Mouse (Mus musculus) neural tube, embryonic 10.5 days (tissue): ENCODE measurements around the gene Wnt4.

ENCODE experiments used
- DNase-seq: peaks from one replicate; pipeline ENCODE4 v3.0.0-alpha.2; 2017; ENCODE audit warnings: low spot score; ENCODE audit errors: extremely low spot score

Gene Wnt4

DNA sequence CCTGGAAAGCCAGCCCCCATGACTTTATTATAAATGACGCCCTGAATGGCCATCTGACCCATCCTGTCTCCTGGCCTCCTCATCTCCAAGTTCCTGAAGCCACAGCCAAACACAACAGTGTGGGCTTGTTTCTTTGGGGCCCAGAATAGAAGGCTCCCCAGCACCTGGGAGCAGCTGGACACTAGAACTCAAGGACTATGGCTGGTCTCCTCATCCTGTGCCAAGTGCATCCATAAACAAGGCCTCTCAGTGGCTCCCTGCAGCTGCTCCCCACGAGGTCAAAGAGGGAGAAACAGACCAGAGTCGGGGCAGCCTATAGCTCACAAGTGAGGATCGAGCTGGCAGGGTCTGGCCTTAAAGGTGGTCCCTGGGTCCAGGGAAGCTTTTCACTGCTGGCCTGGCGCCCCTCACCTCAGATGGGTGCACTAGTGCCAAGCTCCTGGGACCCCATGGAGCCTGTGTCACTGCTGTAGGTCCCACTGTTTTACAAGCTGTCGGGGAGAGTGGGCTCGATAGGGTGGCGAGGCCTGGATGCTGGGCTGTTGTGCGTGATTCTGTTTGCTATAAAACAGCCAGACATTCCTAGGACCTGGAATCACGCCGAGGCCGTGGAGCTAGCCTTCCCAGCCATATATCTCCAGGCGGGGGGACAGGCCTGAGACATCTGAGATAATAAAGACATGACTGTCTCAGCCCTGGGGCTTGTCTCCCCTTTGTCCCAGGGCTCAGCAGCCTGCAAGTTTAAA is 28.7 kb downstream of the Wnt4 start:
- DNase-seq, result no peak

DNA sequence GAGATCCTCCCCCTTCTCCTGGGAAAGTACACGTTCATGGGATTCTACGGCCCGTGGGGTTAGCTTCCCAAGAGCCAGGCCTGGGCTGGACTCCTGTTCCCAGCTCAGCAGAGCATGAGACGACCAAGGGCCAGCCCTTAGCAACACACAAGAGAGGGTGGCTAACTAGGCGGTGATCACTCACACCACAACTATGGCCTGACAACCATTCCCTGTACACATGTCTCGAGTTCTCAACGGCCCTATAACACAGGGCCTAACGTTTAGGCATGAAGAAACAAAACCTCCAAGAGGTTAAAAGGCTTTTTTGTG is 29.2 kb downstream of the Wnt4 start:
- no peak for DNase-seq

DNA sequence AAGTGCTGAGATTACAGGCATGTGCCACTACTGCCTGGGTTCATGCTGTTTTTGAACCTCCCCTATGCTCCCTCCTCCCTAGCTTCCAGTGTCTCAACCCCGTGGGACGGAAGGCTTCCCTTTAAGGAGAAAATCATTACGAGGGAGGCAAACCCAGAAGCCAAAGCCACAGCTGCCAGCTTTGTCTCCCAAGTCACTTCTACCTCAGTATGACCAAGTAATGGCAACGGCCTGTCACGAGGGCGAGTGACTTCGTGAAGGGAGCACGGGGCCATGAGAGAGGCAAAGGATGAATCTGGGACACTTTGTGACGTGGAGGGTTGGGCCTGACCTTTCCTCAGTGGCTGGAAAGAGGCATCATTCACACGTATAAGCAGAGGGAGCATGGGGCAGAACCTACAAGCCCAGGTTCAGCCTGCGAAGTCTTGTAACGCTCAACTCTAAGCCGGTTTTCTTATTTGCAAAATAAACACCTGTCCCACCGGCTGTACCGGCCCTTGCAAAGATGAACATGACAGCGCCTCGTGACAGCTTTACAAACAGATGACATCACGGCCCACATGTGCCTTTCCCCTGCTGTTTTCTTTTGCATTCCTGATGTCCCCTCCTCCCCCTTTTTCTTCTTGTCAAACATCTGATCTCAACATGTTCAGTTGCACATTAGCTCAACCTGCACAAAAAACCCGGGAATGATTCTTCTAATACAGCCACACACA is 29.9 kb downstream of the Wnt4 start:
- DNase-seq, result no peak

DNA sequence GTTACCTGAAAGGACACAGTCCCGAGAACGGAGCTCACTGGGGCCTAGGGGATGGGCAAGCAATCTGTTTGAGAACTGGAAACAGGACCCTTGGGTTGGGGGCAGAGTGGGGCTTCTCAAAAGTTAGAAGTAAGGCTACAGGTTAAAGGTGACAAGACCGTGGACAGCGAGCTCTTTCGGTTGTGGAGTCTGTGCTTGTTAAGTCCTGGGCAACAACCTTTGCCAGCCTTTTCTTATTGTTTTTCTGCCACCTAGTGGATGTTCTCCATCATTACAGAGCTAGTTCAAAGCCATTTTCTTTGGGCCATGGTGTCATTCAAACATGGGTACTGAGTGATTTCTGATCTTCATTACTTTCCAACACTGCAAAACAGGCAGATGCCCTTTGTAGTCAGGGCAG is 31.1 kb downstream of the Wnt4 start:
- DNase-seq, result no peak

DNA sequence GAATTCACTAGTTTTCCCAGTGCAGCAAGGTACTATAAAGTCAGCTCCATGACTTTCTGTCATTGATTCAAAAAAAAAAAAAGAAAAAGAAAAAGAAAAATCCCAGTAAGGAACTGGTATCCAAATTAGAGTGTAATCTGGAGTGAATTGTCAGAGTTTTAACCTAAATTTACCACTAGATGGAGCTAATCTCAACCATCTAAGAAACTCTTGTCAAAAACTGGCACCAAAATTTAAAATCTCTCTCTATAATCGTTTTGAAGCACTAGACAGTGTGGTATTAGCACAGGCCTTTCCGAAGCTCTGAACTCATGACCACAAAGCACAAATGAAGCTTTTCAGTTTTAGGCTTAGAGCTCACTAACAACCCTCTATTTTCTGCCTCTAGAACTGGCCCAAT is 36.2 kb downstream of the Wnt4 start:
- DNase-seq, result no peak

DNA sequence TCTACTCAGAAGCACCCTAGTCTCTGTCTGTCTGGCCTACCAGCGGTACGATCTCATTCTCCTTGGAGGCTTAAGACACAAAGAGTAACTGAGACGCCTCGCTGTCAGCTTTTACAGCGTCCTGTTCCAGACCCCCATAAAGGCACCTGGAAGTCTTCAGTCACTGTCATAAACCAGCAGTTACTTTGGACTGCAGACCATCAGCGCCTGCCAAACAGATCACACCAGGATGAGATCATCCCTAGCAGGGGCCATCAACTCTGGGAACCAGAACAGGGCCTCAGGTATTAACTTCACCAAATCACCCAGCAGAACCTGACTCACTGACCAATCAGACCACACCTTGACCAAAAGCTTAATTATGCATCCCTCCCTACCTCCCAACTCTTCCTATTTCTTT is 37.3 kb downstream of the Wnt4 start:
- DNase-seq, result no peak

DNA sequence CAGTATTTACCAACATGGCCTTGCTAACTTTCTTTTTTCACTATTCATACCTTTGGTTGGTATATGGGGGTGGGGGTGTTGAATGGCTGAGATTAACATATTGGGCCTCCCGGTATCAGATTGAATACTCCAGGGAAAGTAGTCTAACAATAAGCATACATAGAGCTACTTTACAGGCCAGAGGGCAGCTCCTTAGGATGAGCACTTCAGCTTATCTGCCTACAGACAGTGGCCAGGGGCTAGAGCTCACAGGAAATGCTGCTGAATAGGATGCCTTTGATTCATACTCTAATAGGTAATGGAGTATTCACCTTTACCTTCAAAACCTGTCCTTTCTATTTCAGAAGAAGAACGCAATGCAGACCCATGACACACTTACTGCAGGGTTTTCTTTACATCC is 37.8 kb downstream of the Wnt4 start:
- no peak for DNase-seq

DNA sequence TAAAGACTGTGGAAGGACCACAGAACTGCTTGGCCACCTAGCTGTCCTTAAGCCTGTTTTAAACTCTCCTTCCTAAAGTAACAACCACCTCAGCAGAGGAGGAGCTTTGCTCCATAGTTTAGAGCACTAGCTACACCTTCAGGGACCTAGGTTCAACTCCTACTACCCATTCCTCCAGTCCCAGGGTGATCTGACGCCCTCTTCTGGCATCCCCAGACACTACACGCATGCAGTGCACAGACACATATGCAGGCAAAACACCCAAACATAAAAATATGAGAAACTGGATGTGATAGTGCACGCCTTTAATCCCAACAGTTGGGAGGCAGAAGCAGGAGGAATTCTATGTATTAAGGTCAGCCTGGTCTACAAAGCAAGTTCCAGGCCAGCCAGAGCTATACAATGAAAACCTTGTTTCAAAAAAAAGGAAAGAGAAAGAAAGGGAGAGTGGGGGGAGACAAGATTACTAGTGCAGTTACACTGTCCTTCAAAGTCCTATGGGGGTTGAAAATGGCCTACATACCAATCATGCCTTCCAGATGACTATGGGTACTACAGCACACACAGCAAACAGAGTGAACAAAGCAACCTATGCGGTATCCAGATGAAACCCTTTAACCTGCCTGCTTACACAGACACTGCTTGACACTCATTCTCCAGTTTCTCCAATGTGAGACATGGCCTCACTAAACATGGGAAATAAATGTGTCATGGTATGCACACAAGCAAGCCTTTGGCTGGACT is 38.9 kb downstream of the Wnt4 start:
- no peak for DNase-seq

DNA sequence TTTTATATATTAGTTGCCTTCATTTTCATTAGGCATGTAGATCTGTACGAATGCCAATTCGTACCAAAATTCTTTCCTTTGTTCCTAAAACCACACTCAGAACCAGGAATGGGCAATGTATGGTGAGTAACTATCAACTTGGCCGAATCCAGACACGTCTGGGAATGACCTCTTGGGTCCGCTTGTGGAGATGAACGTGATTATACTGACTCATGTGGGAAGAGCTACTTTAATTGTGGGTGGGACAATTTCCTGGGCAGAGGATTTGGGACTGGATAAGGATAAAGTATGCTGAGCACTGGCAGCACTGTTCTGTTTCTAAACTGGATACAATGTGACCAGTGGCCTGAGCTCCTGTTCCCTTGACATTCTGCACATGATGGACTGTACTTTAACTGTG is 47.6 kb downstream of the Wnt4 start:
- DNase-seq, result no peak

DNA sequence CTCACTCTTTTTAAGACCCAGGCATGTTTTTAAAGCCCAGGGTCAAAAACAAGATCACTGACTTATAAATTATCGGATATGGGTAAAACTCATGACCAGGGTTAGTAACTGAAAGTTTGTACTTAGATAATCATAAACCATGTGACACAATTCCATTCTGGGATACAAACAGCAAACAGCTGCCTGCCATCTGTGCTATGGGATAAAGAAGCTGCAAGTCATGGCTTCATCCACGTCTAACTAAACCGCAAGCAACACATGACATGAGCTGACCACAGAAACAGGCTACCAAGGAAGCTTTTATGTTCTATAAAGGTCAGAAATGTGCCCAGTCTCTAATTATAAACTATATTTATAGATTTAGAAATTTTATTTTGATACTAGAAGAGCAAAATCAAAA is 49.2 kb downstream of the Wnt4 start:
- no peak for DNase-seq

DNA sequence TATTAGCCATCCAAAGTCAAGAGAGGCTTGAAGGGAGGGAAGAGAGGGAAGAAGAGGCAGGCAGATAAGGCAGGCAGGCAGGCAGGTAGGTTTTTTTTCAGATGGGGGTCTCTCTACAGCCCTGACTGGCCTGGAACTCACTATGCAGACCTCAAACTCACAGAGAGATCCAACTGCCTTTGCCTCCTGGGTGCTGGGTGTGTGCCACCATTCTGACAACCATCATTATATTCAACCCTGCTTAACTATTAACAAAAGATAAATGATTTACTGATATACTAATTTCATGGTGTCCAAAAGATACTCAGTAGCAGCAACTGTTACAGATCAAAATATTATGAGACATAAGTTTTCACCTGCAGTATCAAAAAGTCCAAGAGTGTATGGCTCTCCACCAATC is 54.8 kb downstream of the Wnt4 start:
- no peak for DNase-seq

DNA sequence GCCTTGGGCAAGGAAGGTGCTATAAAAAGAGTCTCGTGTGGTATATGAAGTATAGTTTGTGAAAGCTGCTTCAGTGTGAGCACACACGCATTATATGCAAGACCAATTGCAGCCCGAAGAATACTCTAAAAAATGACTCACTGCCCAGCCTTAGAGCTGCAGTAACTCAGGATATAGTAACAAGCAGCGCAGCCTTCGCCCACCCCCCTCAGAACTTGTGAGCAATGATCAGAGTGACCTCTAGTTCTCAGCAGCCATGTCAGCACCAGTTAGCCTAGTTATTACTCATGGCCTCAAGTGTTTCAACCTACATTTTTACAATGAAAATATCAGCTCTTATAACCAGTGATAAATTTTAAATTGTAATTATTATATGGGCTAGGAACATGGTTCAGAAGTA is 59.2 kb downstream of the Wnt4 start:
- no peak for DNase-seq

DNA sequence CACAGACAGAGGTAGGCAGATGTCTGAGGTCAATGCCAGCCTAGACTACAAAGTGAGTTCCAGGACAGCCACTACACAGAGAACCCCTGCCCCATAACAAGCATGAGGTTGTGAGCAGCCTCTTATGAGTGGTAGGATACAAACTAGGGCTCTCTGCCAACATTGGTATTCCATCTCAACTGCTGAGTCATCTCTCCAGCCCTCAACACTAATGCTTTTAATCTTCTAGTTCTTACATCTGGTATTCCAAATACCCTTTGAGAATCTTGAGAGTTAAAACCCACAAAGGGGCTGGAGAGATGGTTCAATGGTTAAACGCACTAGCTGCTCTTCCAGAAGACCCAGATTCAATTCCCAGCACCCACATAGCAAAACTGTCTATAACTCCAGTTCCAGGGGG is 62.1 kb downstream of the Wnt4 start:
- no peak for DNase-seq

DNA sequence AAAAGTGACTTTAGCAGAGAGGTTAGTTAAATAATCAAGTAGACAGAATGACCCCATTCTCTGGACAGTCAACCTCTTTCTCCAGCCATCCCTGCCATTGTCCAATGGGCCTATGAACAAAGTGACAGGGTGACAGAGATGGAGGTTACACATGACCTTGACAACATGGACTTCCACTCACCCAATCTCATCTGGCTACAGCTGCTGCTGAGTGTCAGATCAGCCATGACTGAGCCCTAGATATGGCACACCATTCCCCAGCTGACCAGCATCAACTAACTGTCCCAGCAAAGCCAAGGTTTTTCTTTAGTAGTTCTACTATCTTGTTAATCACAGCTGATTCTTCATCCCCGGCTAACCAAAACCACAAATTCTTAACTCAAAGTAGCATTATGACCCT is 65.5 kb downstream of the Wnt4 start:
- DNase-seq, result no peak

DNA sequence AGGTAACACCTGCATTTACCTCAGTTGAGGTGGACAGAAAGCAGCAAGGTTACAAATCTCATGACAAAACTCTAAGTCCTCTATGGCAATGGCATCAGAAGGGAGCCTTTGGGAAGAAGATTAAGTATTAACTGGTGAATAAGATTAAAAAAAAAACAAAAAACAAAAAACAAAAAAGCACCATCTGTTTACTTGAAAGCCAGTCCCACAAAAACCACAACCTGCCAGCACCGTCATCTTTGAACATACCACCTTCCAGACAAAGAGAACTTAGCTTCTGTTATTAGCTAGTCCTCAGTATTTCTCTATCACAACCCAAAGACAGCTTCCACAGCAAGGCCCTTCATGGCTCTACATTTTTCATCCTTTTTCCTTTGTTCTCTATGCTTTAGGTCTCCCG is 67.8 kb downstream of the Wnt4 start:
- no peak for DNase-seq

DNA sequence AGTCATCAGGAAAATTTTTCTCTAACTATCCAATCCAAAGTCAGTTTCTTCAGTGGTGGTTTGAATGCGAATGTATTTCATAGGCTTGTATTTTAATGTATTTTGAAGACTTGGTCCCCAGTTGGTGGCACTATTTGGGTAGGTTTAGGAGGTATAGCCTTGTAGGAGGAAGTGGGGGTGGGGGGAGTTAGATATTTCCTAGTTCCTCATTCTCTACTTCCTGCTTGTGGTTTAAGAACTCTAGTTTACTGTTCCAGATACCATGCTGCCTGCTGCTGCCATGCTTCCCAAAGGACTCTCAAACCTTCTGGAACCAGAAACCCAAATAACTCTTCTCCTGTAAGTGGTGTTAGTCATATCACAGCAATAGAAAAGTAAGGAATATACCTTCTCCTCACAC is 68.5 kb downstream of the Wnt4 start:
- DNase-seq, result no peak
